Mouse (Mus musculus) limb, embryonic 14.5 days (tissue): ENCODE data around the gene Fam240a. TPM values are rescaled to one million over a fixed set of nuclear protein-coding genes. Genes with fewer than 3 reads are reported as not detected.
A peak's percentile ranks its signal among the peaks of the same experiment; 100 is the strongest.

Source experiments
- ATAC-seq: fragments of 200-750 bp; cut with Nextera tagmentation; 2 replicates; pipeline ENCODE4 v1.8.0; 2017; ENCODE audit warnings: low read depth, moderate number of reproducible peaks, moderate TSS enrichment; ENCODE audit not compliant: low FRiP score
- DNase-seq: peaks from one replicate; pipeline ENCODE4 v3.0.0-alpha.2; 2015; ENCODE audit warnings: low spot score
- H3K27ac ChIP-seq: fragments of 300-500 bp; sonication (generic); replicated peaks from 2 replicates; pipeline ENCODE4 v1.5.1; 2014; ENCODE audit warnings: low read depth, mild to moderate bottlenecking, low read length, moderate library complexity, mixed read lengths
- H3K27me3 ChIP-seq: fragments of 300-500 bp; sonication (generic); 2 replicates; pipeline ENCODE4 v1.6.1; 2014; ENCODE audit warnings: low read length, mixed read lengths; ENCODE audit not compliant: control insufficient read depth, insufficient read depth
- H3K36me3 ChIP-seq: fragments of 300-500 bp; sonication (generic); 2 replicates; pipeline ENCODE4 v1.6.1; 2014; ENCODE audit warnings: mild to moderate bottlenecking, low read length, moderate library complexity, mixed read lengths; ENCODE audit not compliant: control insufficient read depth, insufficient read depth
- H3K4me1 ChIP-seq: fragments of 300-500 bp; sonication (generic); 2 replicates; pipeline ENCODE4 v1.6.1; 2014; ENCODE audit warnings: antibody characterized with exemption, low read length, mixed read lengths; ENCODE audit not compliant: control insufficient read depth, insufficient read depth
- H3K4me2 ChIP-seq: fragments of 300-500 bp; sonication (generic); replicated peaks from 2 replicates; pipeline ENCODE4 v1.6.1; 2014; ENCODE audit warnings: low read depth, mild to moderate bottlenecking, low read length, moderate library complexity; ENCODE audit not compliant: severe bottlenecking
- H3K4me3 ChIP-seq: fragments of 300-500 bp; sonication (generic); replicated peaks from 2 replicates; pipeline ENCODE4 v1.5.1; 2014; ENCODE audit warnings: low read length
- H3K9ac ChIP-seq: fragments of 300-500 bp; sonication (generic); 2 replicates; pipeline ENCODE4 v1.6.1; 2014; ENCODE audit warnings: mild to moderate bottlenecking, low read depth, low read length, moderate library complexity; ENCODE audit not compliant: severe bottlenecking
- H3K9me3 ChIP-seq: fragments of 300-500 bp; sonication (generic); 2 replicates; pipeline ENCODE4 v1.6.1; 2016; ENCODE audit warnings: low read length; ENCODE audit not compliant: control insufficient read depth
- POLR2A ChIP-seq: fragments of 200-500 bp; IDR thresholded peaks from 2 replicates; pipeline ENCODE4 v1.8.0; 2012; ENCODE audit warnings: inconsistent platforms, mild to moderate bottlenecking, moderate library complexity, borderline replicate concordance; ENCODE audit not compliant: insufficient read depth, insufficient read length; ENCODE audit errors: extremely low read depth
- WGBS: fragments of 180-500 bp; shearing (Covaris S2); extraction: QIAGEN DNeasy Blood & Tissue Kit; methylation state at CpG from one replicate; pipeline ENCODE4 v1.1.7; 2014; 5-methylcytosine and 5-hydroxymethylcytosine counted together
- polyA plus RNA-seq, 2 experiments: library from polyadenylated mRNA; depleted of rRNA in 1 of 2; stranded (reverse) in 1 of 2; unstranded in 1 of 2; fragments of >200 nt; fragmentation: Nextera tagmentation in 1 of 2; extraction: Ambion mirVana in 1 of 2; gene quantifications; 2 replicates each; pipeline versions ENCODE4 v1.2.1 to v1.2.3; 2012 to 2014

Gene Fam240a
- polyA plus RNA-seq, 2 experiments = not detected

GRCm38 (mm10) chr9:110960230-110961149 is 43.8 kb upstream of the Fam240a start:
- no peak for TF ChIP-seq POLR2A
- Histone ChIP-seq H3K27ac (no peak overlapping the region), H3K4me1 (no peaks in the 10 kb centered on the region), H3K27me3 (no peaks in the 10 kb centered on the region), H3K4me2 (no peak overlapping the region), H3K9me3 (no peaks in the 10 kb centered on the region), H3K9ac (no peak overlapping the region), H3K4me3 (no peak overlapping the region), H3K36me3 (no peaks in the 10 kb centered on the region)
- DNase-seq = no peak
- ATAC-seq = no peak
- WGBS = 87% methylated on average over 13 of the region's 13 CpGs

DNA sequence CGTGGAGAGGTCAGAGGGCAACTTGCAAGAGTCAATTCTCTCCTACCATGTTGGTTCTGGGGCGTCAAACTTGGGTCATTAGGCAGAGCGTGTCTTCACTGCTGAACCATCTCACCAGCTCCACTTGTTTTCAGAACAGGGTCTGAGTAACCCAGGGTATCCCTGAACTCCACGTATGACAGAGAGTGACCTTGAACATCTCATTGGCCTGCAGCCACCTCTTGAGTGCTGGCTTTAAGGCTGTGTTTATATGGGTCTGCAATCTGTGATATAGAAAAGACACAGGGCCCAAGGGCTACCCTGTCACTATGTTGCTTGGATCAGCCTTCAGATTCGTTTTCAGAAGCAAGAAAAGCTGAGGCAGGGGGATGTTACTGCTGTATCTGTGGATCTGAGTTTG is 43.0 kb upstream of the Fam240a start:
- Histone ChIP-seq H3K4me3 (no peak overlapping the region), H3K36me3 (no peaks in the 10 kb centered on the region), H3K4me2 (no peak overlapping the region), H3K9me3 (no peaks in the 10 kb centered on the region), H3K27me3 (0 out of 2 replicates have a peak, but pooled peaks cover 2% of the 10 kb centered on the region), H3K9ac (no peak overlapping the region), H3K4me1 (no peaks in the 10 kb centered on the region), H3K27ac (no peak overlapping the region)
- no peak for ATAC-seq
- no peak for DNase-seq
- TF ChIP-seq POLR2A = no peak
- WGBS = 82% methylated on average over 5 of the region's 5 CpGs

DNA sequence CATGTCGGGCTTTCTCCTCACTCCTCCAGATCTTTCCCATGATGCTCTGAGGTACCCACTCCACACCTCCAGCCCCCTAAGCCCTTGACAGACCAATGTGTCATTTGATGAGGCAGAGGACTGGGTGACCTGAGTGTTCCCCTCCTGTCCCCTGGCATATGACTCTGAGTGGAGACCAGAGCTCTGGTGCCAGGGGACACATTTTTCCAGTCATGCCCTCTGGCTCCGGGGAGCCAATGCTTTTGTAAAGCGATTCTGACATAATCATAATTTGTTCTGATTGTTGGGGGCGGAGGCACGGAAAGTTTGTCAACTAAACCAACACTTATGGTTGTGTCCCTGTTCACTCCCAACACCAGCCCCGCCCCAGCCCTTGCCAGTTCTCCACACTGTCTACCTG is 39.3 kb upstream of the Fam240a start:
- ATAC-seq = no peak
- DNase-seq = no peak
- Histone ChIP-seq H3K4me2 (no peak overlapping the region), H3K9me3 (no peaks in the 10 kb centered on the region), H3K9ac (no peak overlapping the region), H3K36me3 (no peaks in the 10 kb centered on the region), H3K4me3 (no peak overlapping the region), H3K27ac (no peak overlapping the region), H3K4me1 (no peaks in the 10 kb centered on the region), H3K27me3 (peaks cover 12% of the 10 kb centered on the region; the same call in 1 of the 2 replicates)
- 82% methylated on average over 6 of the region's 6 CpGs for WGBS
- no peak for TF ChIP-seq POLR2A

DNA sequence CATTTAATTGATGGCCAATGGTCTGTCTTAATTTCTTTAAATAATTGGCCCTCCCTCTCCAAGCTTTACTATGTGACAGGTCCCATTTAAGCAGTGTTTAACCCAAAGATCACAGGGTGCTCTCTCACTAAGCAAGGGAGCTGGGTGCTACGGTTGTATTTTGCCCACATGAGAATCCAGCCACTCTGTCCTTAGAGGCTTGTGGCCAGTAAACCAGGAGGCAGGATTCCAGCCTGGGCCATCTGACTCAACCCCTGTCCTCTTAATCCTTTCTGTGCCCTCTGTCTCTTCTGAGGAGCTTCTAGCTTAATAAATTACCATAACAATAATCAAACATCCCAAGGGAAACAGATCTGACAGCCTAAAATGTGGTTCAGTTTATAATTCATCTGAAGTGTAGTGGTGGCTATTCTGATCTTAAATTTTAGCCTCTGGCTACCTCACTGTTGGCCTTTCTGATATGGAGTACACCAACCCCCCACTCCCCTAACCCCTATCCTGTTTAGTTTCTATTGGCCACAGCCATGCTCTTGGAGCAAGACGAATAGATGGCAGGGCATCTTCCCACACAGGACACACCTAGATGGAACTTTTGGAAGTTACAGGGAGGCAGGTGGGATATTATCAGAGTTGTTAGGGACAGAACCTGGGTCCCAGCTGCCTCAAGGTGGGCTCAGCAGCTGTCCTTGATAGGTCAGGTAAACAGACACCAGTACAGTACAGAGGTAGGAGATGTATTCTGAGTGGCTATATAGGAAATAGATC is 38.2 kb upstream of the Fam240a start:
- Histone ChIP-seq H3K9me3 (no peaks in the 10 kb centered on the region), H3K36me3 (no peaks in the 10 kb centered on the region), H3K9ac (no peak overlapping the region), H3K27ac (no peak overlapping the region), H3K4me3 (no peak overlapping the region), H3K4me1 (no peaks in the 10 kb centered on the region), H3K27me3 (peaks cover 12% of the 10 kb centered on the region; the same call in 1 of the 2 replicates), H3K4me2 (no peak overlapping the region)
- no peak for TF ChIP-seq POLR2A
- WGBS = 47% methylated on average over 2 of the region's 2 CpGs
- ATAC-seq (no peak), DNase-seq (no peak)

DNA sequence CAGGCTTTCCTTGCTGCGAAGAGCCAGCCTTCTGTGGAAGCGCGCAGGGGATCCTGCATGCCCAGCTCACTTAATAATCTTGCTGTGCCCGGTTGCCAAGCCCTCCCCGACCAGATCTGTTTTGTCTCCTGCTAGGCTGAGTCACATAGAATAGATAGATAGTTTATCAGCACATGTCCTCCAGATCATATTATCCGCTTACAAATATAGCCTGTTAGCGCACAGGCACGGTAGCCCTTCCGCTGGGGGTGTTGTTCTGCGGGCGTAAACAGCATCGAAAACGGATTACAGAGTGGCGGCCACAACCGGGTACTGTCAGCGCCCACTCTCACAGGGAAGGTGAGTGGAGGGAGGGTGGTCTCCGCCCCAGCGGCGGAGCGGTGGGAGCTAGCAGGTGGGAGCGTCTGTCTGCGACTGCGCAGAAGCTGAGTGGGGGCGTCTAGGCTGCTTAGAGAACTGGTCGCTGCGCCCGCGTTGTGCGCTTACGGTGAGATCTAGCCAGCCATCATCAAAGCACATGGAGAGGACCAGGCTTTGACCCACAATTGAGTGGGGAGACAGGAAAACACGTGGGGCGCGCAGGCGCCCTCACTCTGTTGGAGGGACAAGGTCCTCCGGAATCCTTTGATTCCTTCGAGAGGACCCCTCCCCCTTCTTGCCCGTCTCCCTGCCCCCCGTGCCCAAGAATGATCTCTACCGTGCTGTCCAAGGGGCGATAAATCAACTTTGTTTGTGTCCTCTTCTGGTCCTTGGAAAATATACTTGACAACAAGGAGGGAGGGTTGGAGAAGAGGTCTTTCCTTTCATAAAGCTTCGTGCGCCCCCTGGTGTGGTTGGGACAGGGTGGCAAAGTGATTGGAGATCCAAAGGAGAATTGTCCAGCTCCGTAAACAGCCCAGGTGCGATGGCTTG is 37.1 kb upstream of the Fam240a start:
- TF ChIP-seq POLR2A = no peak
- no peaks in the 10 kb centered on the region for H3K4me1 ChIP-seq
- no peaks in the 10 kb centered on the region for H3K9me3 ChIP-seq
- WGBS = under 1% methylated on average over 44 of the region's 44 CpGs
- peak overlapping the region; percentile 48 for H3K9ac ChIP-seq
- ATAC-seq (0 out of 2 replicates have a peak, but pooled peaks have one; percentile 47), DNase-seq (peak; percentile 63)
- no peaks in the 10 kb centered on the region for H3K36me3 ChIP-seq
- no peak overlapping the region for H3K27ac ChIP-seq
- H3K27me3 ChIP-seq = peaks cover 12% of the 10 kb centered on the region; the same call in 1 of the 2 replicates
- H3K4me2 ChIP-seq = peak overlapping the region; percentile 98
- H3K4me3 ChIP-seq = peak overlapping the region; percentile 51
